Mouse (Mus musculus): ENCODE measurements around the gene Calhm3. TPM values are rescaled to one million over a fixed set of nuclear protein-coding genes. Genes with fewer than 3 reads are reported as not detected.

The Calhm3 gene
- polyA plus RNA-seq (2015; fragmentation: Nextera tagmentation; extraction: Ambion mirVana): 0.88 and 1.1 TPM in 2 replicates

GRCm38 (mm10) chr19:47157664-47158063 lies at the start of gene Calhm3:
Gene Calhm3 (minus strand): TSS chr19:47157764.
- H3K36me3 ChIP-seq (ENCODE audit: control insufficient read depth, insufficient read depth, low read length): no peaks in the 10 kb centered on the region
- no peak within 1 kb of the TSS for H3K4me3 ChIP-seq (ENCODE audit: low read length)
- no peaks in the 10 kb centered on the region for H3K4me1 ChIP-seq (ENCODE audit: control insufficient read depth, insufficient read depth, low read length)
- 79% methylated on average over 11 of the region's 11 CpGs for WGBS
- no peaks in the 10 kb centered on the region for H3K27me3 ChIP-seq (replicated peaks; ENCODE audit: control insufficient read depth, insufficient read depth, low read length)
- H3K27ac ChIP-seq (ENCODE audit: low read length): no peak within 1 kb of the TSS; the same call in 1 of the 2 replicates
- no peak within 1 kb of the TSS for H3K4me2 ChIP-seq (ENCODE audit: low read depth, low read length)
- no peak within 1 kb of the TSS for H3K9ac ChIP-seq (ENCODE audit: low read depth, low read length)
- ATAC-seq: no peak
- H3K9me3 ChIP-seq (ENCODE audit: control insufficient read depth, low read length): no peaks in the 10 kb centered on the region

- Histone ChIP-seq H3K9me3 (ENCODE audit: control insufficient read depth, low read length) (no peaks in the 10 kb centered on the region), H3K9ac (ENCODE audit: low read depth, low read length) (no peak overlapping the region), H3K36me3 (ENCODE audit: control insufficient read depth, insufficient read depth, low read length) (no peaks in the 10 kb centered on the region), H3K27me3 (replicated peaks; ENCODE audit: control insufficient read depth, insufficient read depth, low read length) (no peaks in the 10 kb centered on the region), H3K4me1 (ENCODE audit: control insufficient read depth, insufficient read depth, low read length) (peaks cover 14% of the 10 kb centered on the region), H3K4me2 (ENCODE audit: low read depth, low read length) (no peak overlapping the region), H3K27ac (ENCODE audit: low read length) (no peak overlapping the region), H3K4me3 (ENCODE audit: low read length) (no peak overlapping the region)
- ATAC-seq: no peak
- 52% methylated on average over 1 of the region's 1 CpGs for WGBS
These were observed 48.6 kb upstream of the Calhm3 start for GRCm38 (mm10) chr19:47206126-47206525.

GRCm38 (mm10) chr19:47204653-47205052 lies 47.1 kb upstream of the Calhm3 start:
- no peaks in the 10 kb centered on the region for H3K27me3 ChIP-seq (replicated peaks; ENCODE audit: control insufficient read depth, insufficient read depth, low read length)
- no peaks in the 10 kb centered on the region for H3K36me3 ChIP-seq (ENCODE audit: control insufficient read depth, insufficient read depth, low read length)
- WGBS: 88% methylated on average over 6 of the region's 6 CpGs
- no peak overlapping the region for H3K4me3 ChIP-seq (ENCODE audit: low read length)
- no peak overlapping the region for H3K27ac ChIP-seq (ENCODE audit: low read length)
- no peak overlapping the region for H3K4me2 ChIP-seq (ENCODE audit: low read depth, low read length)
- no peaks in the 10 kb centered on the region for H3K9me3 ChIP-seq (ENCODE audit: control insufficient read depth, low read length)
- peaks cover 14% of the 10 kb centered on the region for H3K4me1 ChIP-seq (ENCODE audit: control insufficient read depth, insufficient read depth, low read length)
- H3K9ac ChIP-seq (ENCODE audit: low read depth, low read length): no peak overlapping the region
- no peak for ATAC-seq

- no peaks in the 10 kb centered on the region for H3K36me3 ChIP-seq (ENCODE audit: control insufficient read depth, insufficient read depth, low read length)
- peak overlapping the region; percentile 86 for H3K27ac ChIP-seq (ENCODE audit: low read length)
- peaks cover 14% of the 10 kb centered on the region for H3K4me1 ChIP-seq (ENCODE audit: control insufficient read depth, insufficient read depth, low read length)
- 82% methylated on average over 6 of the region's 6 CpGs for WGBS
- no peaks in the 10 kb centered on the region for H3K9me3 ChIP-seq (ENCODE audit: control insufficient read depth, low read length)
- H3K4me3 ChIP-seq (ENCODE audit: low read length): no peak overlapping the region
- no peaks in the 10 kb centered on the region for H3K27me3 ChIP-seq (replicated peaks; ENCODE audit: control insufficient read depth, insufficient read depth, low read length)
- ATAC-seq: no peak
- no peak overlapping the region for H3K4me2 ChIP-seq (ENCODE audit: low read depth, low read length)
- H3K9ac ChIP-seq (ENCODE audit: low read depth, low read length): no peak overlapping the region
These were observed 45.5 kb upstream of the Calhm3 start for GRCm38 (mm10) chr19:47203042-47203441.

- no peaks in the 10 kb centered on the region for H3K9me3 ChIP-seq (ENCODE audit: control insufficient read depth, low read length)
- H3K36me3 ChIP-seq (ENCODE audit: control insufficient read depth, insufficient read depth, low read length): no peaks in the 10 kb centered on the region
- peak; percentile 62 for ATAC-seq
- peak overlapping the region; percentile 86 for H3K27ac ChIP-seq (ENCODE audit: low read length)
- no peak overlapping the region for H3K9ac ChIP-seq (ENCODE audit: low read depth, low read length)
- 44% methylated on average over 6 of the region's 6 CpGs for WGBS
- H3K4me1 ChIP-seq (ENCODE audit: control insufficient read depth, insufficient read depth, low read length): peaks cover 14% of the 10 kb centered on the region
- H3K4me2 ChIP-seq (ENCODE audit: low read depth, low read length): 0 out of 2 replicates have a peak overlapping the region, but pooled peaks have one; percentile 20
- H3K27me3 ChIP-seq (replicated peaks; ENCODE audit: control insufficient read depth, insufficient read depth, low read length): no peaks in the 10 kb centered on the region
- no peak overlapping the region for H3K4me3 ChIP-seq (ENCODE audit: low read length)
These were observed 44.9 kb upstream of the Calhm3 start for GRCm38 (mm10) chr19:47202429-47202828.

GRCm38 (mm10) chr19:47201972-47202371 lies 44.4 kb upstream of the Calhm3 start:
- 30% methylated on average over 12 of the region's 12 CpGs for WGBS
- Histone ChIP-seq H3K27me3 (replicated peaks; ENCODE audit: control insufficient read depth, insufficient read depth, low read length) (no peaks in the 10 kb centered on the region), H3K4me2 (ENCODE audit: low read depth, low read length) (peak overlapping the region; percentile 20; the same call in 1 of the 2 replicates), H3K4me1 (ENCODE audit: control insufficient read depth, insufficient read depth, low read length) (peaks cover 14% of the 10 kb centered on the region), H3K9me3 (ENCODE audit: control insufficient read depth, low read length) (no peaks in the 10 kb centered on the region), H3K27ac (ENCODE audit: low read length) (peak overlapping the region; percentile 86), H3K9ac (ENCODE audit: low read depth, low read length) (peak overlapping the region; percentile 32; the same call in 1 of the 2 replicates), H3K36me3 (ENCODE audit: control insufficient read depth, insufficient read depth, low read length) (no peaks in the 10 kb centered on the region), H3K4me3 (ENCODE audit: low read length) (no peak overlapping the region)
- peak; percentile 61 for ATAC-seq

- Histone ChIP-seq H3K27me3 (replicated peaks; ENCODE audit: control insufficient read depth, insufficient read depth, low read length) (no peaks in the 10 kb centered on the region), H3K36me3 (ENCODE audit: control insufficient read depth, insufficient read depth, low read length) (no peaks in the 10 kb centered on the region), H3K4me3 (ENCODE audit: low read length) (no peak overlapping the region), H3K4me2 (ENCODE audit: low read depth, low read length) (no peak overlapping the region), H3K4me1 (ENCODE audit: control insufficient read depth, insufficient read depth, low read length) (peaks cover 14% of the 10 kb centered on the region), H3K9me3 (ENCODE audit: control insufficient read depth, low read length) (no peaks in the 10 kb centered on the region), H3K27ac (ENCODE audit: low read length) (no peak overlapping the region), H3K9ac (ENCODE audit: low read depth, low read length) (no peak overlapping the region)
- 80% methylated on average over 13 of the region's 13 CpGs for WGBS
- ATAC-seq: no peak
These were observed 41.2 kb upstream of the Calhm3 start for GRCm38 (mm10) chr19:47198671-47199350.

- H3K9ac ChIP-seq (ENCODE audit: low read depth, low read length): no peak overlapping the region
- ATAC-seq: no peak
These were observed 34.6 kb upstream of the Calhm3 start for GRCm38 (mm10) chr19:47192158-47192557.

GRCm38 (mm10) chr19:47188515-47189128 lies 31.1 kb upstream of the Calhm3 start:
- 65% methylated on average over 11 of the region's 11 CpGs for WGBS
- no peak overlapping the region for H3K27ac ChIP-seq (ENCODE audit: low read length)

More at GRCm38 (mm10) chr19:47192158-47192557, 34.6 kb upstream of the Calhm3 start:
- Histone ChIP-seq H3K4me3 (ENCODE audit: low read length) (no peak overlapping the region), H3K27me3 (replicated peaks; ENCODE audit: control insufficient read depth, insufficient read depth, low read length) (no peaks in the 10 kb centered on the region), H3K27ac (ENCODE audit: low read length) (no peak overlapping the region), H3K4me1 (ENCODE audit: control insufficient read depth, insufficient read depth, low read length) (no peaks in the 10 kb centered on the region), H3K36me3 (ENCODE audit: control insufficient read depth, insufficient read depth, low read length) (no peaks in the 10 kb centered on the region), H3K4me2 (ENCODE audit: low read depth, low read length) (no peak overlapping the region), H3K9me3 (ENCODE audit: control insufficient read depth, low read length) (no peaks in the 10 kb centered on the region)
- 95% methylated on average over 5 of the region's 5 CpGs for WGBS

More at GRCm38 (mm10) chr19:47188515-47189128, 31.1 kb upstream of the Calhm3 start:
- H3K27me3 ChIP-seq (replicated peaks; ENCODE audit: control insufficient read depth, insufficient read depth, low read length): no peaks in the 10 kb centered on the region
- H3K4me2 ChIP-seq (ENCODE audit: low read depth, low read length): no peak overlapping the region
- no peaks in the 10 kb centered on the region for H3K36me3 ChIP-seq (ENCODE audit: control insufficient read depth, insufficient read depth, low read length)
- peak; percentile 28; the same call in 1 of the 2 replicates for ATAC-seq
- H3K4me3 ChIP-seq (ENCODE audit: low read length): no peak overlapping the region
- H3K9me3 ChIP-seq (ENCODE audit: control insufficient read depth, low read length): no peaks in the 10 kb centered on the region
- H3K4me1 ChIP-seq (ENCODE audit: control insufficient read depth, insufficient read depth, low read length): no peaks in the 10 kb centered on the region
- H3K9ac ChIP-seq (ENCODE audit: low read depth, low read length): no peak overlapping the region
